Mouse (Mus musculus): Measurements from ENCODE around the gene Slc30a5. TPM values are rescaled to one million over a fixed set of nuclear protein-coding genes. Genes with fewer than 3 reads are reported as not detected.

Slc30a5 gene
- total and polyA plus RNA-seq, 3 experiments, result 13.4 to 21.2 (median 21.0) TPM

- Histone ChIP-seq H3K36me3 (ENCODE audit: control insufficient read depth, insufficient read depth, low read length) (no peaks in the 10 kb centered on the region), H3K4me1 (ENCODE audit: control insufficient read depth, insufficient read depth, low read length) (no peaks in the 10 kb centered on the region), H3K27me3 (ENCODE audit: control insufficient read depth, insufficient read depth, low read length) (no peaks in the 10 kb centered on the region), H3K27ac (no peak overlapping the region), H3K79me2 (replicated peaks; ENCODE audit: control insufficient read depth, insufficient read depth, low read length) (no peaks in the 10 kb centered on the region), H3K9ac (ENCODE audit: low read depth, low read length) (no peak overlapping the region), H3K4me3 (no peak overlapping the region)
- no peak for DNase-seq
- intact Hi-C loops (cut with DNase I), result no loop called here
- TF ChIP-seq EP300 (IDR thresholded peaks at IDR 0.05; ENCODE audit: insufficient read depth, low read depth, low read length) (no peak), CTCF (IDR thresholded peaks at IDR 0.05) (no peak), POLR2A (IDR thresholded peaks at IDR 0.05; ENCODE audit: insufficient read depth, low read depth, low read length) (no peak)
- 92% methylated on average over 3 of the region's 3 CpGs for WGBS
Measured at GRCm38 (mm10) chr13:100849137-100849536, 15.9 kb upstream of the Slc30a5 start.

DNA sequence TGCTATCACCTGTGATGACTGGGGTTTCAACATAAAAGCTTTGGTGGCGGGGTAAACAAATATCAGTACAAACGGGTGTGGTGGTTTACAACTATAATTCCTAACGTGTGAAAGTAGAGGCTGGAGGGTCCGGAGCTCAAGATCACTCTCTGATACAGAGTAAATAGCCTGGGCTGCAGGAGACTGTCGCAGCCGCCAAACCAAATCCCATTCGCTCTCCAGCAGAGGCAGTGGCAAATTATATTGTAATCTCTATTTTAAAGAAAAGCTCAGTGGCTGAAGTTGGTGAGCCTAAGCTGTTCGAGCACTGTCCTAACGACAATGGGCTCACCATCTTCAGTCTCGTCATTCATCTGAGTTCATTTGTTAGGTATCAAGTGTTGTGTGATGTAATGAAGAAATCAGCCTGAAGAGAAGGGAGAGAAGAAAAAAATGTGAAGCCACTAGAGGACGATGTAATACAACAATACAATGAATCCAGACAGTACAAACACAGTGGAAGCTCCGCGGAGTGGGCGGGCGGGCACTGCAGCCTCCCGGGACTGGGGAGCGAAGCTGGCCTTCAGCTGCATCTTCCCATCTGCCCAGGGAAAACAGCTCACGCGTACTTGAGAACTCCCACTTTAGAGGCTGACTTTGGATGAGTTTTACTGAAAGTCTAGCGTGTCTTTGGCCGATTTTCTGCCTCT lies 13.8 kb upstream of the Slc30a5 start:
- DNase-seq, result no peak
- no peak overlapping the region for H3K9ac ChIP-seq (ENCODE audit: low read depth, low read length)
- intact Hi-C loops (cut with DNase I), result no loop called here
- H3K36me3 ChIP-seq (ENCODE audit: control insufficient read depth, insufficient read depth, low read length), result no peaks in the 10 kb centered on the region
- no peak for TF ChIP-seq EP300 (IDR thresholded peaks at IDR 0.05; ENCODE audit: insufficient read depth, low read depth, low read length)
- TF ChIP-seq CTCF (IDR thresholded peaks at IDR 0.05), result peak; percentile 34
- H3K4me1 ChIP-seq (ENCODE audit: control insufficient read depth, insufficient read depth, low read length), result peaks cover 5% of the 10 kb centered on the region
- WGBS, result 54% methylated on average over 21 of the region's 21 CpGs
- no peaks in the 10 kb centered on the region for H3K27me3 ChIP-seq (ENCODE audit: control insufficient read depth, insufficient read depth, low read length)
- H3K27ac ChIP-seq, result no peak overlapping the region
- H3K79me2 ChIP-seq (replicated peaks; ENCODE audit: control insufficient read depth, insufficient read depth, low read length), result no peaks in the 10 kb centered on the region
- no peak overlapping the region for H3K4me3 ChIP-seq

- no peak for DNase-seq
- Histone ChIP-seq H3K27me3 (ENCODE audit: control insufficient read depth, insufficient read depth, low read length) (no peaks in the 10 kb centered on the region), H3K27ac (no peak overlapping the region), H3K79me2 (replicated peaks; ENCODE audit: control insufficient read depth, insufficient read depth, low read length) (no peaks in the 10 kb centered on the region), H3K4me1 (ENCODE audit: control insufficient read depth, insufficient read depth, low read length) (peaks cover 5% of the 10 kb centered on the region), H3K36me3 (ENCODE audit: control insufficient read depth, insufficient read depth, low read length) (no peaks in the 10 kb centered on the region), H3K9ac (ENCODE audit: low read depth, low read length) (no peak overlapping the region), H3K4me3 (no peak overlapping the region)
- TF ChIP-seq CTCF (IDR thresholded peaks at IDR 0.05) (no peak), POLR2A (IDR thresholded peaks at IDR 0.05; ENCODE audit: insufficient read depth, low read depth, low read length) (no peak), EP300 (IDR thresholded peaks at IDR 0.05; ENCODE audit: insufficient read depth, low read depth, low read length) (no peak)
- intact Hi-C loops (cut with DNase I), result no loop called here
- 66% methylated on average over 8 of the region's 8 CpGs for WGBS
Measured at GRCm38 (mm10) chr13:100846254-100846653, 13.0 kb upstream of the Slc30a5 start.

GRCm38 (mm10) chr13:100843944-100844343 lies 10.7 kb upstream of the Slc30a5 start:
- no peak overlapping the region for H3K4me3 ChIP-seq
- H3K27ac ChIP-seq, result no peak overlapping the region
- TF ChIP-seq EP300 (IDR thresholded peaks at IDR 0.05; ENCODE audit: insufficient read depth, low read depth, low read length) (no peak), CTCF (IDR thresholded peaks at IDR 0.05) (peak; percentile 47)
- intact Hi-C loops (cut with DNase I), result no loop called here
- H3K27me3 ChIP-seq (ENCODE audit: control insufficient read depth, insufficient read depth, low read length), result no peaks in the 10 kb centered on the region
- no peaks in the 10 kb centered on the region for H3K36me3 ChIP-seq (ENCODE audit: control insufficient read depth, insufficient read depth, low read length)
- H3K4me1 ChIP-seq (ENCODE audit: control insufficient read depth, insufficient read depth, low read length), result peaks cover 5% of the 10 kb centered on the region
- DNase-seq, result no peak
- 71% methylated on average over 2 of the region's 2 CpGs for WGBS
- H3K9ac ChIP-seq (ENCODE audit: low read depth, low read length), result no peak overlapping the region
- no peaks in the 10 kb centered on the region for H3K79me2 ChIP-seq (replicated peaks; ENCODE audit: control insufficient read depth, insufficient read depth, low read length)

DNA sequence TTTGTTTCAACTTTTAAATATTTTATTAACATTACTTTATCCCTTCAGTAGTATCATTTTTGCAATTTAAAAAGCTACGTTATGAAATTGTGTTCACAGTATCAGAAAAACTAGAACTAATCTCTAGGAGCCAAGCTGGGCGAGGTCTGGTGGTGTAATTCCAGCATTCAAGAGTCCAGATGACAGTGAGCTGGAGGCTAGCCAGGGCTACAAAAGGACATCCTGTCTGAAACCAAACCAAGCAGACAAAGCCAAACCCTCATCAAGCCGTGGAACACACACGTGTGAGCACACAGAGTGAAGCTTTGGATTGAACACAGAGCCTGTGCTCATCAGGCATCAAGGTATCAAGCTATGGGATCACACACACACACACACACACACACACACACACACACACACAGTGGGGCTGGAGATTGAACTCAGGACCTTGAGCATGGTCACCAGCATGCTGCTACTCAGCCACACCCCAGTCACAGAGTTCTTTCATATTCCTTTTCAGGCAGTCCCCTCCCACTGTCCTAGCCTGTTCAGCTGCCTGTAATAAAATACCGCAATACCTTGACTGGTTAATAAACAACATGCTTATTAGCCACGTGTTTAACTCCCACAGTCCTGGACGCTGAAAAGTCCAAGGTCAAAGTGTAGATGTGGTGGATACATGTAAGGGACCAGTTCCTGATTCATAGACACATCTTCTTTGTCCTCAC lies 9.9 kb upstream of the Slc30a5 start:
- no peaks in the 10 kb centered on the region for H3K79me2 ChIP-seq (replicated peaks; ENCODE audit: control insufficient read depth, insufficient read depth, low read length)
- no peaks in the 10 kb centered on the region for H3K36me3 ChIP-seq (ENCODE audit: control insufficient read depth, insufficient read depth, low read length)
- no peaks in the 10 kb centered on the region for H3K27me3 ChIP-seq (ENCODE audit: control insufficient read depth, insufficient read depth, low read length)
- H3K9ac ChIP-seq (ENCODE audit: low read depth, low read length), result no peak overlapping the region
- no peak overlapping the region for H3K27ac ChIP-seq
- TF ChIP-seq POLR2A (IDR thresholded peaks at IDR 0.05; ENCODE audit: insufficient read depth, low read depth, low read length) (no peak), CTCF (IDR thresholded peaks at IDR 0.05) (no peak), EP300 (IDR thresholded peaks at IDR 0.05; ENCODE audit: insufficient read depth, low read depth, low read length) (peak; percentile 69; the same call in 1 of the 2 replicates)
- WGBS, result 20% methylated on average over 7 of the region's 7 CpGs
- peak; percentile 75 to 82 for DNase-seq
- peaks cover 5% of the 10 kb centered on the region for H3K4me1 ChIP-seq (ENCODE audit: control insufficient read depth, insufficient read depth, low read length)
- H3K4me3 ChIP-seq, result no peak overlapping the region
- intact Hi-C loops (cut with DNase I), result no loop called here

- intact Hi-C loops (cut with DNase I), result no loop called here
- TF ChIP-seq POLR2A (IDR thresholded peaks at IDR 0.05; ENCODE audit: insufficient read depth, low read depth, low read length) (no peak), EP300 (IDR thresholded peaks at IDR 0.05; ENCODE audit: insufficient read depth, low read depth, low read length) (no peak), CTCF (IDR thresholded peaks at IDR 0.05) (no peak)
- DNase-seq, result no peak
- Histone ChIP-seq H3K4me3 (no peak overlapping the region), H3K9ac (ENCODE audit: low read depth, low read length) (no peak overlapping the region), H3K4me1 (ENCODE audit: control insufficient read depth, insufficient read depth, low read length) (peaks cover 5% of the 10 kb centered on the region), H3K79me2 (replicated peaks; ENCODE audit: control insufficient read depth, insufficient read depth, low read length) (no peaks in the 10 kb centered on the region), H3K36me3 (ENCODE audit: control insufficient read depth, insufficient read depth, low read length) (no peaks in the 10 kb centered on the region), H3K27me3 (ENCODE audit: control insufficient read depth, insufficient read depth, low read length) (no peaks in the 10 kb centered on the region), H3K27ac (no peak overlapping the region)
- WGBS, result 63% methylated on average over 6 of the region's 6 CpGs
Measured at GRCm38 (mm10) chr13:100841741-100842140, 8.5 kb upstream of the Slc30a5 start.

Measured in heart, adult 2 months (tissue).